Mouse (Mus musculus): Measurements from ENCODE around the gene Trappc12.

The Trappc12 gene

DNA sequence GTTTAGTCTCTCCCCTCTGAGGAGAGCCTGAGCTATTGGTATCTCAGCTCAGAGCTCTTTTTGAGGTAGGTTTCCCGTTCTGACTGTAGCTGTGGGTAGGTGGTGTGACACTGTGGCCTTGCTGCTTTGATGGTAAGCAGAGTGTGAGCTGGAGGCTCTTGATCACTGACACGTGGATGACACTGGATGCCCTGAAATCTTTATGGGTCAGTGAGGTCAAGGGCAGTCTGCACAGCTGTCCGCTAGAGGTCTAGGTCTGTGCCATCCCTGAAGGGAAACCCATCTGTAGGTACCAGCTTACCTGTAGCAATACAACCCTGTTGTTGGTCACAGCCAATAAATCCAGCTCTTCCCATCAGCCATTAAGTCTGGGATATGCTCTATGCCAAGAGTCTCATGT lies 64.5 kb downstream of the Trappc12 start:
- no peak for DNase-seq

DNA sequence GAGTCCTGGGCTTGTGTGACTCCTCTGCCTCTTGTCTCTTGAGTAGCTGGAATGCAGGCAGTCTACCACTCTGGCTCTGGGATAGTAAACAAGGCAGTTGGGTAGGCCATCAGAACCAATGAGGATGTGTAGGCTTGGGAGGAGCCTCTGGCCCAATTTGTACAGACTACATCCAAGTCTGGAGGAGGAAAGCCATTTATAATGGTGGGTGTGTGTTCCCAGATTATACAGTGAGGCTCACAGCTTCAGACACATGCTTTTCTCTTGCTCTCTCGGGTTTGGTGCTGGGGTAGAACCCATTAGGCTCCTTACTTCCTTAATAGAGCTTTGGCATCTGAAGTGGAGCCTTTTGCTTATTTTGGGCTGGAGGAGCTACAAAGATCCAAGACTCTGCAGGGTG lies 65.6 kb downstream of the Trappc12 start:
- DNase-seq = no peak

- no peak for DNase-seq
Measured at GRCm38 (mm10) chr12:28675925-28676209, 74.4 kb downstream of the Trappc12 start.

DNA sequence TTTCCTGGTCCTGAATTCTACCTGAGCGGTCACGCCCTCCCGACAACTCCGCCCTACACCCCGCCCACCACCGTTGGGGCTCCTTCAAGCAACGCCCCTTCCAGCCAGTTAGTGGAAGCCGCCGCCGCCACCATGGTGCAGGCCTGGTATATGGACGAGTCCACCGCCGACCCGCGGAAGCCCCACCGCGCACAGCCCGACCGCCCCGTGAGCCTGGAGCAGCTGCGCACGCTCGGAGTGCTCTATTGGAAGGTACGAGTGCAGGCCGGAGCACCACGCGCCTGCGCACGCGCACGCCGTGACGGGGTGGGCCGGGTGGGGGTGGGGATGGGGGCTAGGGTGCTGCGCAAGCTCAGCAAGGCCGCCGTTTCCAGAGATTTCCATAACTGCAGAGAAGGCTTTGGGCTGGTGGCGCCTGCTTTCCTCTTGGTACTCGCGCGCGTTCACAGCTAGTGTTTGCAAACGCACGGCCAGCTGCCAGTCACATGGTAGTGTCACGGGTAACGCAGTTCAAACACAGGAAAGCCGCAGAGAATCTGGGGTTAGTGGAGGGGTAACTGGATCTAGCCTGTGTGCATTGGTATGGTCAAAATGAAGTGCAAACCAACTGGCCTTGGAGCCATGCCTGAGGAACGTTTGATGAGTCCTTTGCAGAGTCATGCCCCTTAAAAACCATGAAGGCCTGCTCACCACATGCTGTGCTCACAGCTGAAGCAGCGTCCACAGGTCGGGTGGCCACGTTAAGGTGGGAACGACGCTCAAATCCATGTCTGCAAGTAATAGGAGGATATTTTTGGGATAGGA lies 74.9 kb downstream of the Trappc12 start, which contains the start of gene Adi1:
Gene Adi1 (plus strand): TSS at position 111 of the 804 bp plus-strand sequence.
- DNase-seq = peak; percentile 90

GRCm38 (mm10) chr12:28674038-28674720 lies 76.1 kb downstream of the Trappc12 start:
- DNase-seq = no peak

DNA sequence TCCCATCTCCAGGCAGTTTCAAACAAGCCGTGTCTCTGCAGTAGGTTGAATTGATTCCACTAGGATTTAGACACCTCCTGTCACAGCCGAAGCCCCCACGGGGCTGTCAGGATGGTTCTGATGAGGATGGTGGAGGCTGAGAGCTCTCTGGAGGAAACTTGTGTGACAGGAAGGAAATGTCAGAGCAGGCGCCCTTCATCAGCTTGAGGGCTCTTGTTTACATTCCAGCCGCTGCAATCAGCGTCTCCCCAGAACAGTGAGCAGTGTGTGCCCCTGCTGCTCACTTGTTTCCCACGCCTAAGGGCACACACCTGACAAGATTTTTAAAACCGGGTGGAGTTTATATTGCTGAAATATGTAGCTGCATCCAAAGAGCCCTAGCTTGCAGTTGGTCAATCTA lies 83.0 kb downstream of the Trappc12 start:
- DNase-seq = no peak

- no peak for DNase-seq
Measured at GRCm38 (mm10) chr12:28666734-28667133, 83.5 kb downstream of the Trappc12 start.

GRCm38 (mm10) chr12:28662628-28663027 lies 87.6 kb downstream of the Trappc12 start:
- no peak for DNase-seq

DNA sequence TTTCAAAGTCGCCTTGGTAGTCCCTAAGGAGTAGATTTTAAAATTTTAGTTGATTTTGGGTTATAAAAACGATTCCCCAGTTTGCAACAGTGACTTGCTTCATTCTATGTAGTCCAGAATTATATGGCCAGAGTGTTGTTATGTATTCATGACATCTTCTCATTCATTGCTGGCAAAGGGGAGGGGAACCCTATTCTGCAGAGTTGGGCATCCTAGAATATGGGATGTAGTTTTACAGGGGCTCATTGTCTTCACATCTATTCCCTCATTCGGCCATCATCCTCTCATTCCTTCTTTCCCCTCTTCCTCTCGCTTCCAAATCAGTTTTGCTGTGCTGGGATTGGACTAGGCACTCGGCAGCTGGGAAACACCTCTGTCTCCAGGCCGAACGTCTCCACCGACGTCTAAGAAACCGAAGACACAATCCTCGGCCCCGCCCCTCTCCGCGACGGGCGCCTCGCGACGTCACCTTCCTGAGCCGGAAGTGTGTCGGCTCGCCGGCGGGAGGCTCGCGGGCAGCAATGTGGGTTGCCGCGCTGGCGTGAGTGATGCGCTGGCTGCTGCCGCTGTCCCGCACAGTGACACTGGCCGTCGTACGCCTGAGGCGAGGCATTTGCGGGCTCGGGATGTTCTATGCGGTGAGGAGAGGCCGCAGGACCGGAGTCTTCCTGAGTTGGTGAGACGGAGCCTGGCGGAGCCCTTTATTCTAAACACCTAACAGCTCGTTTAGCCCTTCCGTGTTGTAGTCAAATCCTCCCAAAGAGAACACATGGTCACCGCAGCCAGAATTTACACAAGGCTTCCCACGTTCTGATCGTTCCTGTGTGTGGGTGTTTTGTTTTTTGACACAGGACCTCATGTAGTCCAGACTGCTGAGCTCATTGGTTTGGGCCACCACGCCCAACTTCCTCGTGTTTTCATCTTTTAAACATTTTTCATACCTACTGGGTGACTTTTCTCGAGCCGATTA lies 100.8 kb downstream of the Trappc12 start, which contains the start of gene Rnaseh1:
Gene Rnaseh1 (plus strand): TSS at position 462 of the 970 bp plus-strand sequence.
- peak; percentile 88 for DNase-seq

All from cerebellum, adult 9-11 months (tissue).